ENCODE assay signal across 9 mouse cellular contexts in genomic region chr1:131688475-131688874, GRCm38 (mm10). TPM values are rescaled to one million over a fixed set of nuclear protein-coding genes. Genes with fewer than 3 reads are reported as not detected.
A peak's percentile ranks its signal among the peaks of the same experiment; 100 is the strongest.
DNase-seq lines count a peak whose midpoint lies in the region; ATAC-seq lines count a peak whose summit lies in the region.
"Had no signal": no experiment of that assay in that cellular context is flagged by ENCODE, and none has a peak within 500 bp of the region (broad histone marks: within the 10 kb centered on the region; RNA-seq: fewer than 3 reads in every experiment).

TSS of gene Rab7b (plus strand) at chr1:131688695.

- no peak within 1 kb of the TSS for H3K9ac ChIP-seq in kidney, embryonic 15.5 days
- H3K9ac ChIP-seq in forebrain, embryonic 16.5 days (replicated peaks; ENCODE audit: low read depth, low read length), result no peak within 1 kb of the TSS
- H3K9ac ChIP-seq: lung, embryonic 15.5 days had no signal

- no peak within 1 kb of the TSS for H3K27ac ChIP-seq in kidney, embryonic 15.5 days
- H3K27ac ChIP-seq in forebrain, embryonic 16.5 days (ENCODE audit: low read length), result no peak within 1 kb of the TSS
- H3K27ac ChIP-seq in midbrain, embryonic 10.5 days (replicated peaks), result no peak within 1 kb of the TSS
- no peak within 1 kb of the TSS for H3K27ac ChIP-seq in forebrain, embryonic 10.5 days
- H3K27ac ChIP-seq: lung, embryonic 15.5 days had no signal

- no peak for ATAC-seq in kidney, embryonic 15.5 days (replicated peaks; ENCODE audit: low FRiP score)
- ATAC-seq in forebrain, embryonic 16.5 days, result no peak

- DNase-seq in cerebellum, postnatal 10 days, result peak; percentile 24 to 25
- no peak for DNase-seq in cerebellum, adult 18-20 months
- peak; percentile 18 for DNase-seq in brain, adult 2 months (ENCODE audit: low read depth, low spot score)
- peak; percentile 67 for DNase-seq in ovary, adult 18-20 months (ENCODE audit: low spot score)
- no peak for DNase-seq in midbrain, embryonic 10.5 days (ENCODE audit: low spot score)
- no peak for DNase-seq in forebrain, embryonic 10.5 days (ENCODE audit: extremely low spot score, low spot score)

- peak within 1 kb of the TSS; percentile 25; the same call in 1 of the 2 replicates for H3K4me2 ChIP-seq in kidney, embryonic 15.5 days
- no peak within 1 kb of the TSS for H3K4me2 ChIP-seq in forebrain, embryonic 16.5 days (ENCODE audit: low read length)
- H3K4me2 ChIP-seq: lung, embryonic 15.5 days had no signal

- H3K4me3 ChIP-seq in kidney, embryonic 15.5 days (replicated peaks), result no peak within 1 kb of the TSS
- H3K4me3 ChIP-seq in forebrain, embryonic 16.5 days (replicated peaks; ENCODE audit: low read length), result no peak within 1 kb of the TSS
- no peak within 1 kb of the TSS for H3K4me3 ChIP-seq in midbrain, embryonic 10.5 days
- H3K4me3 ChIP-seq in forebrain, embryonic 10.5 days, result no peak within 1 kb of the TSS
- H3K4me3 ChIP-seq: lung, embryonic 15.5 days had no signal

- no peaks in the 10 kb centered on the region for H3K36me3 ChIP-seq in kidney, embryonic 15.5 days
- no peaks in the 10 kb centered on the region for H3K36me3 ChIP-seq in forebrain, embryonic 16.5 days (ENCODE audit: control insufficient read depth, insufficient read depth)
- H3K36me3 ChIP-seq in midbrain, embryonic 10.5 days, result no peaks in the 10 kb centered on the region
- H3K36me3 ChIP-seq in forebrain, embryonic 10.5 days (replicated peaks), result no peaks in the 10 kb centered on the region
- H3K36me3 ChIP-seq: lung, embryonic 15.5 days had no signal

- H3K4me1 ChIP-seq in kidney, embryonic 15.5 days, result peaks cover 6% of the 10 kb centered on the region
- no peaks in the 10 kb centered on the region for H3K4me1 ChIP-seq in forebrain, embryonic 16.5 days (replicated peaks; ENCODE audit: control insufficient read depth, insufficient read depth, low read length)
- no peaks in the 10 kb centered on the region for H3K4me1 ChIP-seq in midbrain, embryonic 10.5 days
- peaks cover 14% of the 10 kb centered on the region; the same call in 1 of the 2 replicates for H3K4me1 ChIP-seq in forebrain, embryonic 10.5 days
- H3K4me1 ChIP-seq: lung, embryonic 15.5 days had no signal

- H3K27me3 ChIP-seq in kidney, embryonic 15.5 days, result no peaks in the 10 kb centered on the region
- H3K27me3 ChIP-seq in forebrain, embryonic 16.5 days (replicated peaks; ENCODE audit: control insufficient read depth, insufficient read depth, low read length), result no peaks in the 10 kb centered on the region
- no peaks in the 10 kb centered on the region for H3K27me3 ChIP-seq in midbrain, embryonic 10.5 days (ENCODE audit: low read depth, poor library complexity, severe bottlenecking)
- no peaks in the 10 kb centered on the region for H3K27me3 ChIP-seq in forebrain, embryonic 10.5 days (ENCODE audit: poor library complexity, severe bottlenecking)
- H3K27me3 ChIP-seq: lung, embryonic 15.5 days had no signal

- no peaks in the 10 kb centered on the region for H3K9me3 ChIP-seq in kidney, embryonic 15.5 days (replicated peaks)
- no peaks in the 10 kb centered on the region for H3K9me3 ChIP-seq in forebrain, embryonic 16.5 days (ENCODE audit: control insufficient read depth, low read length)
- no peaks in the 10 kb centered on the region for H3K9me3 ChIP-seq in midbrain, embryonic 10.5 days (replicated peaks)
- H3K9me3 ChIP-seq in forebrain, embryonic 10.5 days, result no peaks in the 10 kb centered on the region
- H3K9me3 ChIP-seq: lung, embryonic 15.5 days had no signal

- 35% methylated on average over 8 of the region's 8 CpGs for WGBS in kidney, embryonic 15.5 days
- WGBS in forebrain, embryonic 16.5 days, result 66% methylated on average over 8 of the region's 8 CpGs
- WGBS in midbrain, embryonic 10.5 days, result 67% methylated on average over 8 of the region's 8 CpGs
- 65% methylated on average over 8 of the region's 8 CpGs for WGBS in forebrain, embryonic 10.5 days

RNA-seq across cellular contexts. Expression of gene Rab7b, which starts in this region (rescaled TPM):
- polyA plus RNA-seq in kidney, embryonic 15.5 days (2015; fragmentation: Nextera tagmentation; extraction: Ambion mirVana), result 2.4 and 2.6 TPM in 2 replicates
- 1.0 and 1.2 TPM in 2 replicates for polyA plus RNA-seq in forebrain, embryonic 16.5 days (2015; fragmentation: Nextera tagmentation; extraction: Ambion mirVana)
- 0.77 and 1.4 TPM in 2 replicates for polyA plus RNA-seq in midbrain, embryonic 10.5 days (2016; fragmentation: Nextera tagmentation; extraction: Ambion mirVana)
- polyA plus RNA-seq in forebrain, embryonic 10.5 days (2016; fragmentation: Nextera tagmentation; extraction: Ambion mirVana), result 0.27 and 0.60 TPM in 2 replicates

Comparison
In these comparisons a context has a peak if more than half of its experiments do, and no peak if none do; other contexts are left out.
1. DNase-seq: peak in cerebellum, postnatal 10 days (2 of 2), brain, adult 2 months (single experiment) and ovary, adult 18-20 months (single experiment); none in cerebellum, adult 18-20 months (0 of 2), midbrain, embryonic 10.5 days (single experiment) and forebrain, embryonic 10.5 days (single experiment).